Mouse (Mus musculus) ovary, postnatal 14 days (tissue): ENCODE measurements around the gene Prex1.

Experiments
- DNase-seq: peaks from one replicate; pipeline ENCODE4 v3.0.0; 2022; ENCODE audit warnings: low spot score

Prex1 gene

GRCm38 (mm10) chr2:166726891-166727290 is 13.3 kb upstream of the Prex1 start:
- DNase-seq: no peak

- no peak for DNase-seq
Measured at GRCm38 (mm10) chr2:166720416-166720815, 6.8 kb upstream of the Prex1 start.

- DNase-seq: no peak
Measured at GRCm38 (mm10) chr2:166719930-166720305, 6.3 kb upstream of the Prex1 start.

GRCm38 (mm10) chr2:166719301-166719929 is 5.8 kb upstream of the Prex1 start:
- no peak for DNase-seq

- no peak for DNase-seq
Measured at GRCm38 (mm10) chr2:166716067-166716466, 2.4 kb upstream of the Prex1 start.

- peak; percentile 5 for DNase-seq
Measured at GRCm38 (mm10) chr2:166714427-166714699, 731 bp upstream of the Prex1 start.

- peak; percentile 11 for DNase-seq
Measured at GRCm38 (mm10) chr2:166712801-166713689, 587 bp downstream of the Prex1 start.

- no peak for DNase-seq
Measured at GRCm38 (mm10) chr2:166712310-166712709, 1.3 kb downstream of the Prex1 start.

GRCm38 (mm10) chr2:166711681-166712132 is 1.9 kb downstream of the Prex1 start:
- DNase-seq: no peak

- no peak for DNase-seq
Measured at GRCm38 (mm10) chr2:166709883-166710282, 3.7 kb downstream of the Prex1 start.

- no peak for DNase-seq
Measured at GRCm38 (mm10) chr2:166708304-166708703, 5.3 kb downstream of the Prex1 start.

GRCm38 (mm10) chr2:166706526-166706925 is 7.1 kb downstream of the Prex1 start:
- DNase-seq: no peak

- no peak for DNase-seq
Measured at GRCm38 (mm10) chr2:166703491-166703890, 10.1 kb downstream of the Prex1 start.

- no peak for DNase-seq
Measured at GRCm38 (mm10) chr2:166702113-166702445, 11.6 kb downstream of the Prex1 start.

GRCm38 (mm10) chr2:166701248-166702112 is 12.2 kb downstream of the Prex1 start:
- no peak for DNase-seq

- no peak for DNase-seq
Measured at GRCm38 (mm10) chr2:166700732-166701131, 12.9 kb downstream of the Prex1 start.

GRCm38 (mm10) chr2:166700116-166700515 is 13.5 kb downstream of the Prex1 start:
- no peak for DNase-seq

GRCm38 (mm10) chr2:166699552-166699951 is 14.1 kb downstream of the Prex1 start:
- no peak for DNase-seq

- no peak for DNase-seq
Measured at GRCm38 (mm10) chr2:166694616-166695015, 19.0 kb downstream of the Prex1 start.

GRCm38 (mm10) chr2:166693394-166693793 is 20.2 kb downstream of the Prex1 start:
- no peak for DNase-seq

- no peak for DNase-seq
Measured at GRCm38 (mm10) chr2:166691602-166692509, 21.8 kb downstream of the Prex1 start.

GRCm38 (mm10) chr2:166686917-166687316 is 26.7 kb downstream of the Prex1 start:
- no peak for DNase-seq
